Mouse (Mus musculus) erythroblast, embryonic 14.5 days (primary cell): Measurements from ENCODE around the gene Cerkl. TPM values are rescaled to one million over a fixed set of nuclear protein-coding genes. Genes with fewer than 3 reads are reported as not detected.

Source experiments
- H3K27me3 ChIP-seq: 2 replicates; pipeline ENCODE4 v1.6.1; 2012; ENCODE audit warnings: inconsistent platforms; ENCODE audit not compliant: control insufficient read depth
- H3K36me3 ChIP-seq: 2 replicates; pipeline ENCODE4 v1.6.1; 2012; ENCODE audit warnings: mild to moderate bottlenecking, inconsistent platforms; ENCODE audit not compliant: control insufficient read depth
- H3K4me1 ChIP-seq: 2 replicates; pipeline ENCODE4 v1.6.1; 2012; ENCODE audit warnings: inconsistent platforms; ENCODE audit not compliant: control insufficient read depth
- H3K4me3 ChIP-seq: replicated peaks from 2 replicates; pipeline ENCODE3; 2012; ENCODE audit warnings: moderate library complexity, mild to moderate bottlenecking, inconsistent platforms
- H3K9me3 ChIP-seq: 2 replicates; pipeline ENCODE4 v1.6.1; 2012; ENCODE audit warnings: low read length, inconsistent platforms, mixed read lengths; ENCODE audit not compliant: control insufficient read depth
- GATA1 ChIP-seq: IDR thresholded peaks from 2 replicates; pipeline ENCODE4 v1.6.1; 2012; ENCODE audit warnings: low read length, inconsistent platforms, mixed read lengths
- TAL1 ChIP-seq: IDR thresholded peaks from 3 replicates; pipeline ENCODE4 v1.6.1; 2012; ENCODE audit warnings: low read length, inconsistent platforms, mixed read lengths
- polyA plus RNA-seq: library from polyadenylated mRNA; stranded (reverse); fragments of >175 nt; gene quantifications from 2 replicates; pipeline ENCODE4 v1.2.3, GENCODE M21; 2012

Gene Cerkl
- polyA plus RNA-seq, 1 experiment = 0.02 TPM

GRCm38 (mm10) chr2:79428569-79429104, 27.9 kb downstream of the Cerkl start:
- no peak for TF ChIP-seq TAL1
- TF ChIP-seq GATA1 = no peak

GRCm38 (mm10) chr2:79428022-79428421, 28.6 kb downstream of the Cerkl start:
- H3K4me3 ChIP-seq = no peak overlapping the region
- no peaks in the 10 kb centered on the region for H3K36me3 ChIP-seq
- H3K9me3 ChIP-seq = no peaks in the 10 kb centered on the region
- no peaks in the 10 kb centered on the region; the same call in 1 of the 2 replicates for H3K4me1 ChIP-seq
- peaks cover 25% of the 10 kb centered on the region for H3K27me3 ChIP-seq
- TF ChIP-seq TAL1 = no peak
- TF ChIP-seq GATA1 = no peak

More at GRCm38 (mm10) chr2:79428569-79429104, 27.9 kb downstream of the Cerkl start:
- Histone ChIP-seq H3K4me1 (no peaks in the 10 kb centered on the region; the same call in 1 of the 2 replicates), H3K27me3 (peaks cover 25% of the 10 kb centered on the region), H3K36me3 (no peaks in the 10 kb centered on the region), H3K9me3 (no peaks in the 10 kb centered on the region), H3K4me3 (peak overlapping the region; percentile 43)

GRCm38 (mm10) chr2:79421696-79422095, 34.9 kb downstream of the Cerkl start:
- Histone ChIP-seq H3K36me3 (no peaks in the 10 kb centered on the region), H3K9me3 (no peaks in the 10 kb centered on the region), H3K4me3 (no peak overlapping the region), H3K4me1 (no peaks in the 10 kb centered on the region), H3K27me3 (no peaks in the 10 kb centered on the region)
- TF ChIP-seq GATA1 (no peak), TAL1 (no peak)

DNA sequence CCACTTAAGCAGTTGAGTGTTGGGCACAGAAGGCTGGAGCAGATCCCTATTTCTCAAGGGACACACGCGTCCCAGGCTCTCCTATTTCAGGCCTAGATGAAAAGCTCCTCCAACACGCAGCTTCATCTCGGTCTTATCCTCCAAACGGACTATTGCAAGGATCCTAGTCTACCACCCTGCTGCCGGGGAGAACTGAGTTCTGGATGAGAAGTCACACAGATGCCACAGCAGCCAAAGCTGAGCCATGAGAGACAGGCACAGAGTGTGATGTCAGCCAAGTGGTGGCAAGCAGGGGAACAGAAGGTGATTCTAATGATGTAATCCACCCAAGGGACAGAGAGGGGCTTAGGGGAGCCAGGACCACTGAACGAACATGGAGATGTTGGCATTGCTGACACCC, 42.1 kb downstream of the Cerkl start:
- Histone ChIP-seq H3K4me3 (no peak overlapping the region), H3K27me3 (no peaks in the 10 kb centered on the region), H3K9me3 (no peaks in the 10 kb centered on the region), H3K4me1 (no peaks in the 10 kb centered on the region), H3K36me3 (no peaks in the 10 kb centered on the region)
- TF ChIP-seq TAL1 (no peak), GATA1 (no peak)

GRCm38 (mm10) chr2:79410903-79411255, 45.7 kb downstream of the Cerkl start:
- TF ChIP-seq GATA1 (no peak), TAL1 (no peak)
- Histone ChIP-seq H3K9me3 (no peaks in the 10 kb centered on the region), H3K4me1 (no peaks in the 10 kb centered on the region), H3K27me3 (no peaks in the 10 kb centered on the region), H3K36me3 (no peaks in the 10 kb centered on the region), H3K4me3 (no peak overlapping the region)

DNA sequence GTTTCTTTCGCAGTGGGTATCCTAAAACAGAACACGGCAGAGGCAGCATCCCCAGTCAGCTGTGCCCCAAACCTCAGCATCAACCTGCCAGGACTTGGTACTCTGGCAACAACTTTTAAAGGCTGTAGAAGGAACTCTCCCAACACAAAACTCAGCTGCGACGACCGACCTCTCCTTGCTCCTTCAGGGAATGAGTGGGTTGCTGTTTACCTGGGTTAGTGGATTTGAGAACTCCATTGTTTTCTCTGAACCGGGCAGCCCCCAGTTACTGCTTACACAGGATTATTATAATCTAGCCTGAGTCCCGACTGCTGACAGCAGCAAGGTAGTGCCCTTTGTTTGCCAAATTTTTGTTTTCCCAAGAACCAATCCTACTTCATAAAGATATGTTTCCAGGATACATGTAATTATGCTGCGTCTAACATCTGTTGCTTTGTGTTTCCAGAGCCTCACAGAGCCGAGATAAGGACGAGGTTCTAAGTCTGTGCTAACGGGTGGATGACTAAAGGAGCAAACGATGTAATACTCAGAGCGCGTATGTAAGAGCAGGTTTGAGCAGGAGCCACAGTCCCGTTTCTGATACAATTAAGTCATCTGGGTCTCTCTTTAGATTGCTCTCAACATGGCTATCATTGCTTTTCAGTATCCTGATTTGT, 46.2 kb downstream of the Cerkl start:
- Histone ChIP-seq H3K9me3 (no peaks in the 10 kb centered on the region), H3K4me3 (no peak overlapping the region), H3K27me3 (no peaks in the 10 kb centered on the region), H3K36me3 (no peaks in the 10 kb centered on the region), H3K4me1 (no peaks in the 10 kb centered on the region)
- TF ChIP-seq GATA1 (no peak), TAL1 (no peak)

GRCm38 (mm10) chr2:79405661-79406405, 50.8 kb downstream of the Cerkl start:
- no peaks in the 10 kb centered on the region for H3K9me3 ChIP-seq
- no peaks in the 10 kb centered on the region for H3K36me3 ChIP-seq
- H3K4me3 ChIP-seq = no peak overlapping the region
- H3K27me3 ChIP-seq = no peaks in the 10 kb centered on the region
- H3K4me1 ChIP-seq = no peaks in the 10 kb centered on the region
- TF ChIP-seq TAL1 (no peak), GATA1 (no peak)

- TF ChIP-seq TAL1 (no peak), GATA1 (no peak)
- Histone ChIP-seq H3K4me3 (no peak overlapping the region), H3K4me1 (no peaks in the 10 kb centered on the region), H3K36me3 (no peaks in the 10 kb centered on the region), H3K9me3 (no peaks in the 10 kb centered on the region), H3K27me3 (no peaks in the 10 kb centered on the region)
These were observed 56.5 kb downstream of the Cerkl start for GRCm38 (mm10) chr2:79400045-79400444.

DNA sequence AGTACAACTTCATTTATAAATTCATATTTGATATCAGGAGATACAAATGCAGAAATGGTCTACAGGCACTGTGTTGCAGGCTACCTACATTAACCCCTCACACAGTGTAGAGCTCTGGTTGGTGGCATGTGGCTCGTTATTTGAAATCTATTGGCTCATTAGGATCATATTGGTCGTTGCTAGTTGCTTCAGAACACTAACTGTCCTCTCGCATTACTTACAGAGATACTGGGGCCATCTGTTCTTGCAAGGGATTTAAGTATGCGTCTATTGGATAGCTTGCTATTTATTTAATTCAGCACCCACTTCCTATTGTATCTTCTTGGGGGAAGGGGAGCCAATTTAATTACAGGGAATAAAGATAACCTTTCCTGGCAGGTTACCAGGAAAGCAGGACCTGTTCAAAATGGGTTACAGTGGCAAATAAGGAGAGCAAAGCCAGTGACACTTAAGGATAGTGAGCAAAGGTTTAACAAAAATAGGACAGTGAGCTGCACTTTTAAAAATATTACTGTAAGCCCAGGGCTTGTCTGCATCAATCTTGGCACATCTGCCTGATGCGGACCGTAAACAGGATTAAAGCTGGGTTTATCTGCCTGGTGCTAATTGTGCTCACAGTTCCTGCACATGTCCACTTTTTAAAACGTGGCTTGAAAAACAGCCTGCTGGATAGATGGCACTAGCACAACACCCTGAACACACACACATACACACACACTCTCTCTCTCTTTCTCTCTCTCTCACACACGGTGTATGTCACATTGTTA, 57.2 kb downstream of the Cerkl start:
- no peaks in the 10 kb centered on the region for H3K36me3 ChIP-seq
- TF ChIP-seq GATA1 (no peak), TAL1 (no peak)
- no peak overlapping the region for H3K4me3 ChIP-seq
- H3K27me3 ChIP-seq = no peaks in the 10 kb centered on the region
- no peaks in the 10 kb centered on the region for H3K9me3 ChIP-seq
- H3K4me1 ChIP-seq = no peaks in the 10 kb centered on the region
